Mouse (Mus musculus) myocyte (in vitro differentiated cells): ENCODE results near the gene Camta1. TPM values are rescaled to one million over a fixed set of nuclear protein-coding genes. Genes with fewer than 3 reads are reported as not detected.

Source experiments
- H3K27me3 ChIP-seq: one replicate; pipeline ENCODE4 v1.6.1; 2011; ENCODE audit not compliant: control insufficient read depth, insufficient read depth, insufficient read length
- H3K36me3 ChIP-seq: one replicate; pipeline ENCODE4 v1.6.1; 2011; ENCODE audit not compliant: control insufficient read depth, insufficient read depth
- H3K4me2 ChIP-seq: one replicate; pipeline ENCODE4 v1.6.1; 2011; ENCODE audit warnings: low read depth, control low read depth
- H3K4me3 ChIP-seq: one replicate; pipeline ENCODE4 v1.5.1; 2011; ENCODE audit warnings: mild to moderate bottlenecking, control low read depth, moderate library complexity
- H3K79me2 ChIP-seq: one replicate; pipeline ENCODE4 v1.6.1; 2011; ENCODE audit not compliant: control insufficient read depth, insufficient read depth
- H3ac ChIP-seq: one replicate; pipeline ENCODE4 v1.6.1; 2011; ENCODE audit not compliant: control insufficient read depth, insufficient read length
- CEBPB ChIP-seq: IDR thresholded peaks from 2 replicates; pipeline ENCODE4 v1.6.1; 2011; ENCODE audit warnings: mild to moderate bottlenecking, moderate library complexity; ENCODE audit not compliant: poor library complexity, insufficient read depth, severe bottlenecking
- E2F4 ChIP-seq: IDR thresholded peaks from one replicate; pipeline ENCODE4 v1.6.1; 2011; ENCODE audit warnings: mild to moderate bottlenecking, control low read depth, moderate library complexity; ENCODE audit not compliant: insufficient read depth
- MAX ChIP-seq: IDR thresholded peaks from one replicate; pipeline ENCODE4 v1.6.1; 2011; ENCODE audit warnings: low read depth, mild to moderate bottlenecking, control low read depth
- MYOD1 ChIP-seq, 3 experiments: IDR thresholded peaks; one replicate each; pipeline ENCODE4 v1.6.1; 2011; ENCODE audit warnings: control low read depth in 2 of 3, low read depth in 2 of 3, mild to moderate bottlenecking in 2 of 3, moderate library complexity in 1 of 3; ENCODE audit not compliant: insufficient read length in 2 of 3, control insufficient read depth in 1 of 3
- MYOG ChIP-seq, 3 experiments: IDR thresholded peaks; one replicate each; pipeline ENCODE4 v1.6.1; 2011; ENCODE audit warnings: control low read depth in 2 of 3, low read depth in 2 of 3, mild to moderate bottlenecking in 2 of 3; ENCODE audit not compliant: insufficient read length in 2 of 3, control insufficient read depth in 1 of 3, insufficient read depth in 1 of 3
- POLR2A ChIP-seq: IDR thresholded peaks from one replicate; pipeline ENCODE4 v1.6.1; 2011; ENCODE audit warnings: low read depth, mild to moderate bottlenecking, control low read depth, moderate library complexity; ENCODE audit not compliant: insufficient read length
- POLR2AphosphoS2 ChIP-seq: IDR thresholded peaks from one replicate; pipeline ENCODE4 v1.6.1; 2011; ENCODE audit warnings: low read depth, control low read depth; ENCODE audit not compliant: insufficient read length
- REST ChIP-seq: IDR thresholded peaks from one replicate; pipeline ENCODE4 v1.6.1; 2011; ENCODE audit warnings: mild to moderate bottlenecking, control low read depth, moderate library complexity; ENCODE audit not compliant: insufficient read depth, insufficient read length
- SRF ChIP-seq: IDR thresholded peaks from one replicate; pipeline ENCODE4 v1.6.1; 2011; ENCODE audit warnings: low read depth; ENCODE audit not compliant: control insufficient read depth, insufficient read length
- TCF12 ChIP-seq: IDR thresholded peaks from one replicate; pipeline ENCODE4 v1.6.1; 2011; ENCODE audit warnings: mild to moderate bottlenecking, control low read depth; ENCODE audit not compliant: poor library complexity, insufficient read depth, severe bottlenecking
- TCF3 ChIP-seq: IDR thresholded peaks from one replicate; pipeline ENCODE4 v1.6.1; 2011; ENCODE audit warnings: low read depth, control low read depth; ENCODE audit not compliant: insufficient read length
- USF1 ChIP-seq: IDR thresholded peaks from one replicate; pipeline ENCODE4 v1.6.1; 2011; ENCODE audit warnings: low read depth, mild to moderate bottlenecking, control low read depth, moderate library complexity
- polyA plus RNA-seq: library from polyadenylated mRNA; unstranded; fragments of >200 nt; fragmentation: generic; extraction: Trizol; gene quantifications from one replicate; pipeline ENCODE4 v1.2.1, GENCODE M21; 2012; ENCODE audit warnings: missing spikeins

Gene Camta1
- polyA plus RNA-seq, 1 experiment, result 40.6 TPM

- Histone ChIP-seq H3ac (no peak overlapping the region), H3K36me3 (no peaks in the 10 kb centered on the region), H3K4me3 (no peak overlapping the region), H3K27me3 (peaks cover 52% of the 10 kb centered on the region), H3K79me2 (no peaks in the 10 kb centered on the region), H3K4me2 (no peak overlapping the region)
- TF ChIP-seq POLR2AphosphoS2, result no peak
- no peak for TF ChIP-seq TCF3
- no peak for TF ChIP-seq POLR2A
- no peak for TF ChIP-seq SRF
Measured at GRCm38 (mm10) chr4:151156904-151157303, 704.8 kb downstream of the Camta1 start.

- H3K4me3 ChIP-seq, result no peak overlapping the region
- H3K27me3 ChIP-seq, result peaks cover 53% of the 10 kb centered on the region
- TF ChIP-seq POLR2A, result no peak
- TF ChIP-seq USF1, result no peak
- no peak for TF ChIP-seq SRF
- no peak for TF ChIP-seq REST
- TF ChIP-seq CEBPB, result no peak
- TF ChIP-seq POLR2AphosphoS2, result no peak
- no peak for TF ChIP-seq MAX
- TF ChIP-seq E2F4, result no peak
- no peak for TF ChIP-seq MYOG (IDR thresholded peaks at IDR 0.05; ENCODE audit: control insufficient read depth in 1 of 3, insufficient read depth in 1 of 3, insufficient read length in 2 of 3, low read depth in 2 of 3)
- TF ChIP-seq MYOD1 (IDR thresholded peaks at IDR 0.05; ENCODE audit: control insufficient read depth in 1 of 3, insufficient read length in 2 of 3, low read depth in 2 of 3), result no peak
- no peak for TF ChIP-seq TCF12
- TF ChIP-seq TCF3, result no peak
- no peak overlapping the region for H3ac ChIP-seq
- H3K79me2 ChIP-seq, result no peaks in the 10 kb centered on the region
- H3K4me2 ChIP-seq, result no peak overlapping the region
- no peaks in the 10 kb centered on the region for H3K36me3 ChIP-seq
Measured at GRCm38 (mm10) chr4:151155587-151155986, 706.1 kb downstream of the Camta1 start.

- Histone ChIP-seq H3ac (no peak overlapping the region), H3K27me3 (peaks cover 56% of the 10 kb centered on the region), H3K4me2 (no peak overlapping the region), H3K36me3 (no peaks in the 10 kb centered on the region), H3K79me2 (no peaks in the 10 kb centered on the region), H3K4me3 (no peak overlapping the region)
- TF ChIP-seq POLR2AphosphoS2 (no peak), MAX (no peak)
Measured at GRCm38 (mm10) chr4:151154306-151154705, 707.4 kb downstream of the Camta1 start.

- Histone ChIP-seq H3K36me3 (no peaks in the 10 kb centered on the region), H3K27me3 (peaks cover 59% of the 10 kb centered on the region)
Measured at GRCm38 (mm10) chr4:151152010-151152409, 709.7 kb downstream of the Camta1 start.

GRCm38 (mm10) chr4:151150842-151151241 lies 710.8 kb downstream of the Camta1 start:
- no peak overlapping the region for H3K4me3 ChIP-seq
- TF ChIP-seq SRF, result no peak
- TF ChIP-seq TCF3, result no peak
- TF ChIP-seq USF1, result no peak
- TF ChIP-seq MYOD1 (IDR thresholded peaks at IDR 0.05; ENCODE audit: control insufficient read depth in 1 of 3, insufficient read length in 2 of 3, low read depth in 2 of 3), result no peak
- TF ChIP-seq REST, result no peak
- H3K4me2 ChIP-seq, result no peak overlapping the region
- no peak overlapping the region for H3ac ChIP-seq
- peaks cover 66% of the 10 kb centered on the region for H3K27me3 ChIP-seq
- no peaks in the 10 kb centered on the region for H3K79me2 ChIP-seq
- no peaks in the 10 kb centered on the region for H3K36me3 ChIP-seq

More at GRCm38 (mm10) chr4:151152010-151152409, 709.7 kb downstream of the Camta1 start:
- Histone ChIP-seq H3ac (no peak overlapping the region), H3K4me2 (no peak overlapping the region), H3K79me2 (no peaks in the 10 kb centered on the region), H3K4me3 (no peak overlapping the region)
- no peak for TF ChIP-seq MYOG (IDR thresholded peaks at IDR 0.05; ENCODE audit: control insufficient read depth in 1 of 3, insufficient read depth in 1 of 3, insufficient read length in 2 of 3, low read depth in 2 of 3)
- no peak for TF ChIP-seq POLR2A
- no peak for TF ChIP-seq CEBPB
- TF ChIP-seq TCF3, result no peak
- no peak for TF ChIP-seq MAX
- no peak for TF ChIP-seq SRF
- no peak for TF ChIP-seq E2F4
- no peak for TF ChIP-seq USF1
- TF ChIP-seq MYOD1 (IDR thresholded peaks at IDR 0.05; ENCODE audit: control insufficient read depth in 1 of 3, insufficient read length in 2 of 3, low read depth in 2 of 3), result no peak
- TF ChIP-seq POLR2AphosphoS2, result no peak
